Mouse (Mus musculus) intestine, embryonic 15.5 days (tissue): ENCODE measurements at regions not wholly inside any gene's neighbourhood (a gene's known extent, or its start where the extent isn't known, plus 50 kb on each side); places are given as distances from the start of the nearest gene placed in this dataset.

Experiments used
- ATAC-seq: fragments of 200-750 bp; cut with Nextera tagmentation; 2 replicates; pipeline ENCODE4 v1.8.0; 2017; ENCODE audit warnings: moderate TSS enrichment, moderate library complexity
- H3K27ac ChIP-seq: fragments of 300-500 bp; sonication (generic); 2 replicates; pipeline ENCODE4 v1.5.1; 2015; ENCODE audit warnings: mild to moderate bottlenecking, inconsistent platforms
- H3K27me3 ChIP-seq: fragments of 300-500 bp; sonication (generic); replicated peaks from 2 replicates; pipeline ENCODE4 v1.6.1; 2015; ENCODE audit warnings: inconsistent platforms
- H3K36me3 ChIP-seq: fragments of 300-500 bp; sonication (generic); 2 replicates; pipeline ENCODE4 v1.6.1; 2015; ENCODE audit warnings: inconsistent platforms
- H3K4me1 ChIP-seq: fragments of 300-500 bp; sonication (generic); replicated peaks from 2 replicates; pipeline ENCODE4 v1.6.1; 2015; ENCODE audit warnings: inconsistent platforms
- H3K4me2 ChIP-seq: fragments of 300-500 bp; sonication (generic); replicated peaks from 2 replicates; pipeline ENCODE4 v1.6.1; 2015; ENCODE audit warnings: mild to moderate bottlenecking, inconsistent platforms
- H3K4me3 ChIP-seq: fragments of 300-500 bp; sonication (generic); replicated peaks from 2 replicates; pipeline ENCODE4 v1.5.1; 2015; ENCODE audit warnings: inconsistent platforms
- H3K9ac ChIP-seq: fragments of 300-500 bp; sonication (generic); 2 replicates; pipeline ENCODE4 v1.6.1; 2015; ENCODE audit warnings: inconsistent platforms
- H3K9me3 ChIP-seq: fragments of 300-500 bp; sonication (generic); 2 replicates; pipeline ENCODE4 v1.6.1; 2016; ENCODE audit warnings: inconsistent platforms
- WGBS: fragments of 180-500 bp; shearing (Covaris S2); methylation state at CpG from one replicate; pipeline ENCODE4 v1.1.7; 2015; 5-methylcytosine and 5-hydroxymethylcytosine counted together

- Histone ChIP-seq H3K27ac (no peak overlapping the region), H3K36me3 (no peaks in the 10 kb centered on the region), H3K9me3 (no peaks in the 10 kb centered on the region), H3K4me2 (no peak overlapping the region), H3K9ac (no peak overlapping the region), H3K4me3 (no peak overlapping the region), H3K27me3 (no peaks in the 10 kb centered on the region), H3K4me1 (0 out of 2 replicates have a peak, but pooled peaks cover 3% of the 10 kb centered on the region)
- ATAC-seq = peak; percentile 71
- WGBS = 39% methylated on average over 6 of the region's 6 CpGs
Observed at GRCm38 (mm10) chr2:48567871-48568270, 246.0 kb upstream of the Acvr2a start.

GRCm38 (mm10) chr2:48586162-48586830 is 227.6 kb upstream of the Acvr2a start:
- Histone ChIP-seq H3K9me3 (no peaks in the 10 kb centered on the region), H3K27me3 (no peaks in the 10 kb centered on the region), H3K9ac (no peak overlapping the region), H3K36me3 (no peaks in the 10 kb centered on the region), H3K4me2 (no peak overlapping the region), H3K4me1 (no peaks in the 10 kb centered on the region), H3K4me3 (no peak overlapping the region), H3K27ac (no peak overlapping the region)
- WGBS = 86% methylated on average over 7 of the region's 7 CpGs
- ATAC-seq = no peak

GRCm38 (mm10) chr2:48586831-48587169 is 227.1 kb upstream of the Acvr2a start:
- WGBS = 77% methylated on average over 4 of the region's 4 CpGs

GRCm38 (mm10) chr2:48589709-48590108 is 224.2 kb upstream of the Acvr2a start:
- Histone ChIP-seq H3K9ac (no peak overlapping the region), H3K9me3 (no peaks in the 10 kb centered on the region), H3K27ac (no peak overlapping the region), H3K4me1 (no peaks in the 10 kb centered on the region), H3K4me2 (no peak overlapping the region), H3K36me3 (no peaks in the 10 kb centered on the region), H3K27me3 (no peaks in the 10 kb centered on the region), H3K4me3 (no peak overlapping the region)
- ATAC-seq = no peak

More at GRCm38 (mm10) chr2:48586831-48587169, 227.1 kb upstream of the Acvr2a start:
- H3K9me3 ChIP-seq = no peaks in the 10 kb centered on the region
- no peak overlapping the region for H3K4me3 ChIP-seq
- H3K9ac ChIP-seq = no peak overlapping the region
- no peaks in the 10 kb centered on the region for H3K4me1 ChIP-seq
- no peaks in the 10 kb centered on the region for H3K27me3 ChIP-seq
- no peak overlapping the region for H3K27ac ChIP-seq
- no peak overlapping the region for H3K4me2 ChIP-seq
- H3K36me3 ChIP-seq = no peaks in the 10 kb centered on the region
- no peak for ATAC-seq

GRCm38 (mm10) chr2:48597793-48598583 is 215.9 kb upstream of the Acvr2a start:
- Histone ChIP-seq H3K27ac (no peak overlapping the region), H3K36me3 (no peaks in the 10 kb centered on the region), H3K4me1 (no peaks in the 10 kb centered on the region), H3K4me3 (no peak overlapping the region), H3K9me3 (no peaks in the 10 kb centered on the region), H3K9ac (no peak overlapping the region), H3K4me2 (no peak overlapping the region), H3K27me3 (no peaks in the 10 kb centered on the region)
- no peak for ATAC-seq
- 74% methylated on average over 5 of the region's 5 CpGs for WGBS

GRCm38 (mm10) chr2:48599367-48599766 is 214.5 kb upstream of the Acvr2a start:
- no peaks in the 10 kb centered on the region for H3K4me1 ChIP-seq
- H3K9ac ChIP-seq = no peak overlapping the region
- no peak overlapping the region for H3K4me2 ChIP-seq
- H3K9me3 ChIP-seq = no peaks in the 10 kb centered on the region
- no peak for ATAC-seq
- no peak overlapping the region for H3K4me3 ChIP-seq
- H3K36me3 ChIP-seq = no peaks in the 10 kb centered on the region
- no peaks in the 10 kb centered on the region for H3K27me3 ChIP-seq
- H3K27ac ChIP-seq = no peak overlapping the region
- 86% methylated on average over 5 of the region's 5 CpGs for WGBS

GRCm38 (mm10) chr2:48601855-48602254 is 212.1 kb upstream of the Acvr2a start:
- Histone ChIP-seq H3K4me1 (no peaks in the 10 kb centered on the region), H3K36me3 (no peaks in the 10 kb centered on the region), H3K4me2 (no peak overlapping the region), H3K9me3 (no peaks in the 10 kb centered on the region), H3K9ac (no peak overlapping the region), H3K27me3 (no peaks in the 10 kb centered on the region), H3K4me3 (no peak overlapping the region), H3K27ac (no peak overlapping the region)
- no peak for ATAC-seq
- WGBS = 57% methylated on average over 8 of the region's 8 CpGs

- Histone ChIP-seq H3K4me3 (no peak overlapping the region), H3K9ac (no peak overlapping the region), H3K27ac (no peak overlapping the region), H3K4me2 (no peak overlapping the region), H3K9me3 (no peaks in the 10 kb centered on the region), H3K27me3 (no peaks in the 10 kb centered on the region), H3K36me3 (no peaks in the 10 kb centered on the region), H3K4me1 (no peaks in the 10 kb centered on the region)
- ATAC-seq = no peak
- 87% methylated on average over 3 of the region's 3 CpGs for WGBS
Observed at GRCm38 (mm10) chr2:48609466-48609865, 204.4 kb upstream of the Acvr2a start.

GRCm38 (mm10) chr2:48612251-48612650 is 201.7 kb upstream of the Acvr2a start:
- WGBS = 78% methylated on average over 3 of the region's 3 CpGs
- no peak overlapping the region for H3K4me3 ChIP-seq

GRCm38 (mm10) chr2:48617141-48617699 is 196.7 kb upstream of the Acvr2a start:
- Histone ChIP-seq H3K27ac (no peak overlapping the region), H3K36me3 (no peaks in the 10 kb centered on the region), H3K9ac (no peak overlapping the region), H3K9me3 (no peaks in the 10 kb centered on the region), H3K4me3 (no peak overlapping the region), H3K27me3 (no peaks in the 10 kb centered on the region), H3K4me1 (0 out of 2 replicates have a peak, but pooled peaks cover 3% of the 10 kb centered on the region), H3K4me2 (no peak overlapping the region)
- WGBS = 50% methylated on average over 3 of the region's 3 CpGs
- ATAC-seq = no peak

More at GRCm38 (mm10) chr2:48612251-48612650, 201.7 kb upstream of the Acvr2a start:
- ATAC-seq = no peak
- H3K36me3 ChIP-seq = no peaks in the 10 kb centered on the region
- H3K9ac ChIP-seq = no peak overlapping the region
- no peak overlapping the region for H3K4me2 ChIP-seq
- no peak overlapping the region for H3K27ac ChIP-seq
- no peaks in the 10 kb centered on the region for H3K9me3 ChIP-seq
- no peaks in the 10 kb centered on the region for H3K4me1 ChIP-seq
- H3K27me3 ChIP-seq = no peaks in the 10 kb centered on the region

GRCm38 (mm10) chr2:48619042-48619441 is 194.9 kb upstream of the Acvr2a start:
- Histone ChIP-seq H3K27ac (no peak overlapping the region), H3K4me2 (no peak overlapping the region), H3K9me3 (no peaks in the 10 kb centered on the region), H3K9ac (no peak overlapping the region), H3K4me1 (peaks cover 3% of the 10 kb centered on the region; the same call in 1 of the 2 replicates), H3K27me3 (no peaks in the 10 kb centered on the region), H3K4me3 (no peak overlapping the region), H3K36me3 (no peaks in the 10 kb centered on the region)
- 31% methylated on average over 5 of the region's 5 CpGs for WGBS
- no peak for ATAC-seq

- no peak overlapping the region for H3K27ac ChIP-seq
- no peak overlapping the region for H3K9ac ChIP-seq
- H3K4me2 ChIP-seq = no peak overlapping the region
- H3K27me3 ChIP-seq = no peaks in the 10 kb centered on the region
- 78% methylated on average over 3 of the region's 3 CpGs for WGBS
- no peaks in the 10 kb centered on the region for H3K9me3 ChIP-seq
- ATAC-seq = no peak
- no peak overlapping the region for H3K4me3 ChIP-seq
- no peaks in the 10 kb centered on the region for H3K36me3 ChIP-seq
- peaks cover 3% of the 10 kb centered on the region; the same call in 1 of the 2 replicates for H3K4me1 ChIP-seq
Observed at GRCm38 (mm10) chr2:48620815-48621214, 193.1 kb upstream of the Acvr2a start.
